Mouse (Mus musculus): Measurements from ENCODE around the gene Slc35g2. TPM values are rescaled to one million over a fixed set of nuclear protein-coding genes. Genes with fewer than 3 reads are reported as not detected.

The Slc35g2 gene
- polyA plus RNA-seq, 1 experiment = not detected

DNA sequence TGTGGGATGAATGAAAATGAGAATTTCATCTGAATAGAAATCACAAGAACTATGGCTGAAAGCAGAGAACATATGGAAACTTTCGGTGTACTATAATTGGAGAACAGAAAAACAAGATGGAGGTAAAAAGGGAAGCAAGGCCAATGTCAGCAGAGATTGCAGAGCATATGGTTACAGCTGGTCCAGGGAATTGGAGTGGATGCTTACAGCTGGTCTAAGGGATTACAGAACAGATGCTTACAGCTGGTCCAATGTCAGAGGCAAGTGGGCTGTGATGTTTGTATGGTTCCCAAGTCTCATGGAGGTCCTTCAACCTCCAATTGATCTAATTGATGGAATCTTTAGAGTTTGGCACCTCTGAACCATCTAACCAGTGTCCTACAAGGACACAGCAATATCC is 31.2 kb upstream of the Slc35g2 start:
- Histone ChIP-seq H3K79me2 (ENCODE audit: control insufficient read depth, insufficient read depth) (no peaks in the 10 kb centered on the region), H3K36me3 (ENCODE audit: control insufficient read depth, insufficient read depth) (no peaks in the 10 kb centered on the region), H3K4me3 (ENCODE audit: insufficient read depth, poor library complexity, severe bottlenecking) (no peak overlapping the region), H3K27me3 (ENCODE audit: control insufficient read depth, insufficient read depth, insufficient read length) (no peaks in the 10 kb centered on the region), H3ac (ENCODE audit: control insufficient read depth, insufficient read length, low read depth) (no peak overlapping the region), H3K79me3 (ENCODE audit: low read depth) (no peaks in the 10 kb centered on the region)
- TF ChIP-seq USF1 (IDR thresholded peaks at IDR 0.05; ENCODE audit: low read depth) = no peak
- no peak for TF ChIP-seq FOSL1 (IDR thresholded peaks at IDR 0.05; ENCODE audit: insufficient read depth, low read length, poor library complexity, severe bottlenecking)
- TF ChIP-seq CEBPB (IDR thresholded peaks at IDR 0.05; ENCODE audit: low read depth) = no peak
- no peak for TF ChIP-seq CTCF (IDR thresholded peaks at IDR 0.05; ENCODE audit: control insufficient read depth, insufficient read depth, insufficient read length)
- TF ChIP-seq MYOD1 (IDR thresholded peaks at IDR 0.05; ENCODE audit: control insufficient read depth, insufficient read length, low read depth) = no peak
- no peak for TF ChIP-seq MAX (IDR thresholded peaks at IDR 0.05)
- TF ChIP-seq MYOG (IDR thresholded peaks at IDR 0.05; ENCODE audit: control insufficient read depth, extremely low read depth, insufficient read length) = no peak

DNA sequence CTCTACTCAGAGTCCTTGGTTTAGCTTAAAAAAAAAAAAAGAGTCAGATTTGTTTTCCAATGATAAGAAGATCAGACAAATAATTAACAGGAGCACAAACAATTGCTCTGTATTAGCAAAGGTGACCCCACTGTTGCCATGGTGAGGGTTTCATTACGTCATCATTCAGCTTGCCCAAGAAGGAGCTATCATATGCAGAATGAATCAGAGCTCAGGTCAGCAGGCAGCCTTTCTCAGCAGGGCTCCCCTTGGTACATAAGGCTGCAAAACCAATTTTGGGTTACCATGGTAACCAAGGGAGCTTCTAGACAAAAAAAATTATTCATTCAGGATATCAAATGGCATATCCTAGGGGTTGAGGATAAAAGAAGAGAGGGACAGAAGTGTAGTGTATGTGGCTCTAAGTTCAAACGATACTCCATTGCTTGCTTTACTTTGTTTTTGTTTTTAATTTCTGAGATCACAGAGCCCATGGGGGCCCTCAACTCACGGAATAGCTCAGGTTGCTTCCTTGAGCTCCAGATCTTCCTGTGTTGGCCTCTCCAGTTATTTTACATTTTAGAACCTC is 29.0 kb upstream of the Slc35g2 start:
- Histone ChIP-seq H3K36me3 (ENCODE audit: control insufficient read depth, insufficient read depth) (no peaks in the 10 kb centered on the region), H3K79me3 (ENCODE audit: low read depth) (no peaks in the 10 kb centered on the region), H3ac (ENCODE audit: control insufficient read depth, insufficient read length, low read depth) (no peak overlapping the region), H3K4me3 (ENCODE audit: insufficient read depth, poor library complexity, severe bottlenecking) (no peak overlapping the region), H3K27me3 (ENCODE audit: control insufficient read depth, insufficient read depth, insufficient read length) (no peaks in the 10 kb centered on the region), H3K79me2 (ENCODE audit: control insufficient read depth, insufficient read depth) (no peaks in the 10 kb centered on the region)
- TF ChIP-seq FOSL1 (IDR thresholded peaks at IDR 0.05; ENCODE audit: insufficient read depth, low read length, poor library complexity, severe bottlenecking) (no peak), CEBPB (IDR thresholded peaks at IDR 0.05; ENCODE audit: low read depth) (no peak), MYOG (IDR thresholded peaks at IDR 0.05; ENCODE audit: control insufficient read depth, extremely low read depth, insufficient read length) (no peak)

DNA sequence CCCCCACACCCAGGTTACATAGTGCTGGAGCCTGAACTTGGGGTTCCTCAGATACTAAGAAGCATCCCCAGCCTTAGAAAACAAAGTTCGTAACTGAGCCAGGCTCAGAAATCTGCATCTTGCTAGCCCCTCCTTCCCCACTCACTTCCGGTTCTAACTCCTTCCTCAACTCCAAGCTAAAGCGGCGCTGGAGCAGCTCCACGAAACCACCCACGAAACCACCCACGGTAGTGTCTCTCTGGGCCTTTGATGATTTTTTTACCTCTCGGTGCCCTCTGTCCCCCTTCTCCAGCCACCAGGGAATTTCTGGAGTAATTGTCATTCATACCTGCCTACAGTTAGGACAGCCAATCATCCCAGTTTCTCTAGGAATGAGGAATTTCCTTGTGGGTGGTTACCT is 26.7 kb upstream of the Slc35g2 start, which contains the start of gene Stag1:
TSS of gene Stag1 (plus strand) at position 253 of the 400 bp plus-strand sequence.
- Histone ChIP-seq H3K4me3 (ENCODE audit: insufficient read depth, poor library complexity, severe bottlenecking) (no peak within 1 kb of the TSS), H3K79me3 (ENCODE audit: low read depth) (no peaks in the 10 kb centered on the region), H3K27me3 (ENCODE audit: control insufficient read depth, insufficient read depth, insufficient read length) (no peaks in the 10 kb centered on the region), H3ac (ENCODE audit: control insufficient read depth, insufficient read length, low read depth) (no peak within 1 kb of the TSS), H3K79me2 (ENCODE audit: control insufficient read depth, insufficient read depth) (no peaks in the 10 kb centered on the region), H3K36me3 (ENCODE audit: control insufficient read depth, insufficient read depth) (no peaks in the 10 kb centered on the region)
- TF ChIP-seq CTCF (IDR thresholded peaks at IDR 0.05; ENCODE audit: control insufficient read depth, insufficient read depth, insufficient read length) = no peak
- TF ChIP-seq MAX (IDR thresholded peaks at IDR 0.05) = no peak
- no peak for TF ChIP-seq MYOG (IDR thresholded peaks at IDR 0.05; ENCODE audit: control insufficient read depth, extremely low read depth, insufficient read length)
- TF ChIP-seq FOSL1 (IDR thresholded peaks at IDR 0.05; ENCODE audit: insufficient read depth, low read length, poor library complexity, severe bottlenecking) = no peak
- TF ChIP-seq CEBPB (IDR thresholded peaks at IDR 0.05; ENCODE audit: low read depth) = no peak
- TF ChIP-seq USF1 (IDR thresholded peaks at IDR 0.05; ENCODE audit: low read depth) = no peak
- no peak for TF ChIP-seq MYOD1 (IDR thresholded peaks at IDR 0.05; ENCODE audit: control insufficient read depth, insufficient read length, low read depth)

DNA sequence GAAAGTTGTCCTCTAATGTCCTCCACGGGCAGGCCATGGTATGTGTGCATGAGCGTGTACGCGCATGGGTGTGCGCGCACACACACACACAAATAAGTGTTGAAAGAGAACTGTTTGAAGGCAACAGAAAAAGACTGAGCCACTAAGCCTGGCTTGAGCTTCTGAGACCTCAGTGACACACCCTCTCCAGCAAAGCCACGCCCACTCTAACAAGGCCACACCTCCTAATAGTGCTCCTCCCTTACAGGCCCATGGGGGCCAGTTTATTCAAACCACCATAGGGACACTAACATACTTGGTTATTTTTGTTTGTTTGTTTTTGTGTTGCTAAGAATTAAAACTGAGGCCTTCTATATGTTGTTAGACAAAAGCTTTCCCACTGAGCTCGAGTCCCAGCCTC is 25.4 kb upstream of the Slc35g2 start:
- H3K27me3 ChIP-seq (ENCODE audit: control insufficient read depth, insufficient read depth, insufficient read length) = no peaks in the 10 kb centered on the region
- no peaks in the 10 kb centered on the region for H3K79me2 ChIP-seq (ENCODE audit: control insufficient read depth, insufficient read depth)
- no peak overlapping the region for H3ac ChIP-seq (ENCODE audit: control insufficient read depth, insufficient read length, low read depth)
- H3K36me3 ChIP-seq (ENCODE audit: control insufficient read depth, insufficient read depth) = no peaks in the 10 kb centered on the region
- H3K79me3 ChIP-seq (ENCODE audit: low read depth) = no peaks in the 10 kb centered on the region
- no peak overlapping the region for H3K4me3 ChIP-seq (ENCODE audit: insufficient read depth, poor library complexity, severe bottlenecking)
- no peak for TF ChIP-seq CTCF (IDR thresholded peaks at IDR 0.05; ENCODE audit: control insufficient read depth, insufficient read depth, insufficient read length)
- no peak for TF ChIP-seq CEBPB (IDR thresholded peaks at IDR 0.05; ENCODE audit: low read depth)

DNA sequence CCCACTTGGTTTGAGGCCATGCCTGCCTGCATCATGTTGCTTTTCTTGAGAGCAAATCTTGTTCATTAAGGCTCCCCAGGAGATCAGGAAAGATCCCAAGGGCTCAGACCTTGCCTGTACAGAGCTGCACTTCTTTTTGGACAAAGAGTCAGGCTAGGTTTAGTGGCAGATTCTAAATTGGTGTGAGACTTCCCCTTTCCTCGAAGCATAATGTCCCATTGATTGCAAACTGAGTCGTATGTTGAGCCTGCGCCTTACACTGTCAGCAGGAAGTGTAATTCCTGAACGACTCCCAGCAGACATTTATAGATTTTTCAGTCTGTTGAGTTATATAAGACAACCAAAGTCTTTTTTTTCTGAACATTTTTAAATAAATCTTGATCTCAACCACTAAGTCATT is 19.6 kb upstream of the Slc35g2 start:
- Histone ChIP-seq H3K27me3 (ENCODE audit: control insufficient read depth, insufficient read depth, insufficient read length) (no peaks in the 10 kb centered on the region), H3K4me3 (ENCODE audit: insufficient read depth, poor library complexity, severe bottlenecking) (no peak overlapping the region), H3K79me2 (ENCODE audit: control insufficient read depth, insufficient read depth) (no peaks in the 10 kb centered on the region), H3ac (ENCODE audit: control insufficient read depth, insufficient read length, low read depth) (no peak overlapping the region), H3K36me3 (ENCODE audit: control insufficient read depth, insufficient read depth) (no peaks in the 10 kb centered on the region), H3K79me3 (ENCODE audit: low read depth) (no peaks in the 10 kb centered on the region)
- TF ChIP-seq MYOG (IDR thresholded peaks at IDR 0.05; ENCODE audit: control insufficient read depth, extremely low read depth, insufficient read length) (no peak), MAX (IDR thresholded peaks at IDR 0.05) (no peak), CTCF (IDR thresholded peaks at IDR 0.05; ENCODE audit: control insufficient read depth, insufficient read depth, insufficient read length) (no peak), MYOD1 (IDR thresholded peaks at IDR 0.05; ENCODE audit: control insufficient read depth, insufficient read length, low read depth) (no peak), USF1 (IDR thresholded peaks at IDR 0.05; ENCODE audit: low read depth) (no peak), FOSL1 (IDR thresholded peaks at IDR 0.05; ENCODE audit: insufficient read depth, low read length, poor library complexity, severe bottlenecking) (no peak), CEBPB (IDR thresholded peaks at IDR 0.05; ENCODE audit: low read depth) (no peak)

DNA sequence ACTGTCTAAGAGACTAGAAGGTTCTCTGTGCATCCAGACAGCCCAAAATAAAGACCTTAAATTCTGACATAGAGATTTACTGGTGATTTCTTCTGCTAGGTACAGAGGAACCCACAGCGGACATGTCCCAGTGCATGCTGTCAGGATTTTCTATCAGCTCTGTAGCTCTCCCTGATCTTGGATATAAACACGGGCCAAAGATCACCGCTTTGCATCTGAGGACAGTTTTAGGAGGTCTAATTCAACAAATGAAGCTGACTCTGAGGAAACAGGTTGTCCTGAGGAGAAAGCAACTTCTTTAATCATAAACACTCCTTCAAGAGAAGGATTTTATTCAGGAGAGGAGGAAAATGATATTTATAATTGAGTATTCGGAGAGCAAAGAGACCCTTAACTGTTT is 13.1 kb upstream of the Slc35g2 start:
- Histone ChIP-seq H3K36me3 (ENCODE audit: control insufficient read depth, insufficient read depth) (no peaks in the 10 kb centered on the region), H3K79me3 (ENCODE audit: low read depth) (no peaks in the 10 kb centered on the region), H3K79me2 (ENCODE audit: control insufficient read depth, insufficient read depth) (no peaks in the 10 kb centered on the region), H3K27me3 (ENCODE audit: control insufficient read depth, insufficient read depth, insufficient read length) (no peaks in the 10 kb centered on the region), H3ac (ENCODE audit: control insufficient read depth, insufficient read length, low read depth) (no peak overlapping the region), H3K4me3 (ENCODE audit: insufficient read depth, poor library complexity, severe bottlenecking) (no peak overlapping the region)
- TF ChIP-seq MYOD1 (IDR thresholded peaks at IDR 0.05; ENCODE audit: control insufficient read depth, insufficient read length, low read depth) = no peak
- no peak for TF ChIP-seq MAX (IDR thresholded peaks at IDR 0.05)
- TF ChIP-seq CEBPB (IDR thresholded peaks at IDR 0.05; ENCODE audit: low read depth) = no peak
- TF ChIP-seq MYOG (IDR thresholded peaks at IDR 0.05; ENCODE audit: control insufficient read depth, extremely low read depth, insufficient read length) = no peak
- TF ChIP-seq CTCF (IDR thresholded peaks at IDR 0.05; ENCODE audit: control insufficient read depth, insufficient read depth, insufficient read length) = no peak
- no peak for TF ChIP-seq USF1 (IDR thresholded peaks at IDR 0.05; ENCODE audit: low read depth)
- no peak for TF ChIP-seq FOSL1 (IDR thresholded peaks at IDR 0.05; ENCODE audit: insufficient read depth, low read length, poor library complexity, severe bottlenecking)

Data from C2C12 (cell line).